Mouse (Mus musculus) bone marrow macrophage, adult 2 months (primary cell): Measurements from ENCODE around the gene Phospho1.

ENCODE experiments used
- CTCF ChIP-seq: IDR thresholded peaks from 2 replicates; pipeline ENCODE4 v1.5.1; 2012; ENCODE audit warnings: low read depth, mild to moderate bottlenecking, low read length, moderate library complexity
- POLR2A ChIP-seq: IDR thresholded peaks from 2 replicates; pipeline ENCODE4 v1.6.1; 2012; ENCODE audit warnings: mild to moderate bottlenecking, low read depth, low read length, borderline replicate concordance

DNA sequence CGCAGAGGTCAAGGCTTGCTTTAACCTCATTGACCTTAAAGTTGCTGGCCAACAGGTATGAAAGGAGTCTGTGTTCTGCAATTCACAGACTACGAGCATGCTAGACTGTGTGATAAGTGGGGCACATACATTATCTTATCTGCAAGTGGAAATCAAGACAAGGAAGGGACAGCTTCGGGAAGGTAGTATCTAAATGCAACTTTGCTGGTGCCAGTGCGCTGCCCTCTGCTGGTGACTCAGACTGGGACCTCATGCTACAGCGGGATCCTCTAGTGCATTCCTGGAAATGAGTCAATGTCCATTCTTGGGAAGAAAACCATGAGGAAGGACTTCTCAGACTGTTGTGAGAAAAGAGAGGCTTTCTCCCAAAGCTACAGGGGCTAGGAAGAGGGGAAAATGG, 29.4 kb downstream of the Phospho1 start:
- peak; percentile 84 for TF ChIP-seq CTCF
- TF ChIP-seq POLR2A = no peak
